Mouse (Mus musculus): ENCODE measurements around the gene D130052B06Rik.

D130052B06Rik gene

GRCm38 (mm10) chr11:33663599-33663998, 64.5 kb downstream of the D130052B06Rik start:
- DNase-seq (ENCODE audit: low read depth) = no peak

GRCm38 (mm10) chr11:33668376-33668775, 69.3 kb downstream of the D130052B06Rik start:
- no peak for DNase-seq (ENCODE audit: low read depth)

GRCm38 (mm10) chr11:33670105-33670965, 71.2 kb downstream of the D130052B06Rik start:
- no peak for DNase-seq (ENCODE audit: low read depth)
